Mouse (Mus musculus): ENCODE measurements around the gene Gm29427. TPM values are rescaled to one million over a fixed set of nuclear protein-coding genes. Genes with fewer than 3 reads are reported as not detected.

The Gm29427 gene
- total and polyA plus RNA-seq, 2 experiments from 2014 or later, result 0.43 TPM; not detected in 1

DNA sequence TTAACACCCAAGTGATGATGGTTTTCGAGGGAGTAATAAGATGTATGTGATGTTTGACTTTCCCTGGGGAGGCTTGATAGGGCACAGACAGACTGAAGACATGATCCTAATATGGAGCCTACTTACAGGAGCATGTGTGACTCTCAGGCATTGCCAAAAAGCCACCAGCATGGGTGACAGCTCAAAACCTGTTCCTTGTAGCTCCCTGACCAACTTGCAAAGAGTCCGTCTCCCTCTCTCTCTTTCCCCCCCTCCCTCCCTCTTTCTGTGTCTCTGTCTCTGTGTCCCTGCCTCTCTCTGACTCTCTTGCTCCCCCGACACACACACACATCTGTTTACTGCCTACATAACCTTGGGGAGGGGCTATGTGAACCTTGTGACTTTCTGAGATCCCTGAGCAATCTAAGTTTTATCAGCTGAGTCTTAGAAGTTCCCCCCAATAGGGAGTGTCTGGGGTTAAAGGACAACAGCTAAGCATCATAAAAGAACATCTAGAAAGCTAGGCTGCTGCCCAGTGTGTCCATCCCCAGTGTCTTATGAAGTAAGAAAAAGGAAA lies 23.0 kb upstream of the Gm29427 start:
- Histone ChIP-seq H3K9me3 (ENCODE audit: low read length) (no peaks in the 10 kb centered on the region), H3K27me3 (ENCODE audit: insufficient read depth, low read length) (no peaks in the 10 kb centered on the region), H3K4me1 (ENCODE audit: insufficient read depth) (no peaks in the 10 kb centered on the region), H3K4me2 (ENCODE audit: low read depth) (no peak overlapping the region), H3K36me3 (ENCODE audit: insufficient read depth) (no peaks in the 10 kb centered on the region), H3K27ac (ENCODE audit: low read depth, low read length) (no peak overlapping the region), H3K9ac (no peak overlapping the region), H3K4me3 (ENCODE audit: low read depth, low read length) (no peak overlapping the region)
- no peak for TF ChIP-seq CTCF (IDR thresholded peaks at IDR 0.05; ENCODE audit: low read depth)
- ATAC-seq (no peak), DNase-seq (no peak)
- WGBS, result 86% methylated on average over 3 of the region's 3 CpGs

DNA sequence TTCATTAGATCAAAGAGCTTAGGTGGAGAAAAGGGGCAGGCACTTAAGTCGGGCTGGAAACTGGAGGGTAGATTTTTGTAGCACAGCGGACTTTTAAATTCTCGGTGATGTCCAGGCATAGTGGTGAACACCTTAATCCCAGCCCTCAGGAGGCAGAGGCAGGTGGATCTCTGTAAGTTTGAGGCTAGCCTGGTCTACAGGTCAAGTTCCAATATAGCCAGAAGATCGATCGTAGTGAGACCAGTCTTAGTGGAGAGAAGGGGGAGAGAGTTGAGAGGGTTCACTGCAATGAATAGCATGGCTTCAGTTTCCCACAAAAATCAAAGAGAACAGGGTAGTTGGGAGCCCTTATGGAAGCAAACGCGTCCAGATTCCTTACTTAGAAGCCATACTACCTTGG lies 22.3 kb upstream of the Gm29427 start:
- Histone ChIP-seq H3K27ac (ENCODE audit: low read depth, low read length) (no peak overlapping the region), H3K9me3 (ENCODE audit: low read length) (no peaks in the 10 kb centered on the region), H3K4me3 (ENCODE audit: low read depth, low read length) (no peak overlapping the region), H3K9ac (no peak overlapping the region), H3K4me1 (ENCODE audit: insufficient read depth) (no peaks in the 10 kb centered on the region), H3K36me3 (ENCODE audit: insufficient read depth) (no peaks in the 10 kb centered on the region), H3K27me3 (ENCODE audit: insufficient read depth, low read length) (no peaks in the 10 kb centered on the region), H3K4me2 (ENCODE audit: low read depth) (no peak overlapping the region)
- WGBS, result 87% methylated on average over 7 of the region's 7 CpGs
- no peak for DNase-seq
- no peak for TF ChIP-seq CTCF (IDR thresholded peaks at IDR 0.05; ENCODE audit: low read depth)
- no peak for ATAC-seq

DNA sequence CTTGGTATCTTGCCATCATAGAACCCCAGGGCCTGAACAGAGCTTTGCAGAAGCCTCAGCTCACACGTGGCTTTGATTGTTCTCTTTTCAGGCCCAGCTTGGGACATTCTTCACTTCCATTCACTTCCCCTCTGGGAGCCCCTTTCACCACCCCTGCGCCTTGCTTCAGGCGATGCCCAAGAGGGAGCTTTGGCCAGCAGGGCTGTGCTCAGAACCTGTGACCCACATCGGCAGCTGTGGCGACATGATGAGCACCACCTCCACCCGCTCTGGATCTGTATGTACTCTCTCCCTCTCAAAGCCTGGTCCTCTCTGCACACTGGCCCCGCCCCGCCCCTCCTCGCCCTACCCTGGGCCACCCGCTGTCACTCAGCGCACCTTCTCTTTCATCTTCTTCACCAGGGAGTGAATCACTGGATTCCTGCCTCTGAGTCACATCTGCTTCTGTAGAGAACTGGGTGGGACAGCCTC lies 21.8 kb upstream of the Gm29427 start:
- no peaks in the 10 kb centered on the region for H3K27me3 ChIP-seq (ENCODE audit: insufficient read depth, low read length)
- H3K36me3 ChIP-seq (ENCODE audit: insufficient read depth), result no peaks in the 10 kb centered on the region
- TF ChIP-seq CTCF (IDR thresholded peaks at IDR 0.05; ENCODE audit: low read depth), result no peak
- no peak overlapping the region for H3K27ac ChIP-seq (ENCODE audit: low read depth, low read length)
- H3K4me3 ChIP-seq (ENCODE audit: low read depth, low read length), result no peak overlapping the region
- no peak overlapping the region for H3K4me2 ChIP-seq (ENCODE audit: low read depth)
- ATAC-seq (no peak), DNase-seq (no peak)
- WGBS, result 29% methylated on average over 11 of the region's 11 CpGs
- no peak overlapping the region for H3K9ac ChIP-seq
- H3K4me1 ChIP-seq (ENCODE audit: insufficient read depth), result no peaks in the 10 kb centered on the region
- H3K9me3 ChIP-seq (ENCODE audit: low read length), result no peaks in the 10 kb centered on the region

GRCm38 (mm10) chr1:130734852-130735251 lies 19.3 kb upstream of the Gm29427 start:
- H3K27ac ChIP-seq (ENCODE audit: low read depth, low read length), result no peak overlapping the region
- H3K4me3 ChIP-seq (ENCODE audit: low read depth, low read length), result no peak overlapping the region
- no peaks in the 10 kb centered on the region for H3K27me3 ChIP-seq (ENCODE audit: insufficient read depth, low read length)
- WGBS, result 77% methylated on average over 8 of the region's 8 CpGs
- no peaks in the 10 kb centered on the region for H3K9me3 ChIP-seq (ENCODE audit: low read length)
- H3K9ac ChIP-seq, result no peak overlapping the region
- H3K36me3 ChIP-seq (ENCODE audit: insufficient read depth), result no peaks in the 10 kb centered on the region
- H3K4me2 ChIP-seq (ENCODE audit: low read depth), result no peak overlapping the region
- ATAC-seq, result no peak
- DNase-seq, result no peak
- TF ChIP-seq CTCF (IDR thresholded peaks at IDR 0.05; ENCODE audit: low read depth), result no peak
- no peaks in the 10 kb centered on the region for H3K4me1 ChIP-seq (ENCODE audit: insufficient read depth)

DNA sequence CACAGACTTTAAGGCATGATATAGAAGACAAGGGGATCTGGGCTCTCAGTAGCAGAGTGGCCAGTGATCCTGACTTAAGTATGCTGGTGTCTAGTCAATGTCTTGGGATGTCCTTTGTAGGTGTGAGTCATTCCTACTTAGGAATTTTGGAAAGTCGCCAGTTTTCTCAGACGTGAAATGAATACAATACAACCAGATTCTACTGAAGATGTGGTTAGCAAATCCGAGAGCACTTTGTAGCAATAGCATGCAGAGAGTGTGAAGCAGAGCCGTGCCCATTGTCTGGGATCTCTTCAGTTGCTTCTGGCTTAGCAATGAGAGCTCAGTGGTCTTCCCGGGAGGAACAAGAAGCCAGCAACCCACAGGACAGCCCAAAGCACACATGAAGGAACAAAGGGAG lies 18.9 kb upstream of the Gm29427 start:
- no peak overlapping the region for H3K4me3 ChIP-seq (ENCODE audit: low read depth, low read length)
- no peaks in the 10 kb centered on the region for H3K9me3 ChIP-seq (ENCODE audit: low read length)
- H3K27ac ChIP-seq (ENCODE audit: low read depth, low read length), result no peak overlapping the region
- no peaks in the 10 kb centered on the region for H3K27me3 ChIP-seq (ENCODE audit: insufficient read depth, low read length)
- H3K36me3 ChIP-seq (ENCODE audit: insufficient read depth), result no peaks in the 10 kb centered on the region
- no peaks in the 10 kb centered on the region for H3K4me1 ChIP-seq (ENCODE audit: insufficient read depth)
- no peak overlapping the region for H3K9ac ChIP-seq
- no peak overlapping the region for H3K4me2 ChIP-seq (ENCODE audit: low read depth)
- DNase-seq (no peak), ATAC-seq (no peak)
- no peak for TF ChIP-seq CTCF (IDR thresholded peaks at IDR 0.05; ENCODE audit: low read depth)
- 30% methylated on average over 5 of the region's 5 CpGs for WGBS

DNA sequence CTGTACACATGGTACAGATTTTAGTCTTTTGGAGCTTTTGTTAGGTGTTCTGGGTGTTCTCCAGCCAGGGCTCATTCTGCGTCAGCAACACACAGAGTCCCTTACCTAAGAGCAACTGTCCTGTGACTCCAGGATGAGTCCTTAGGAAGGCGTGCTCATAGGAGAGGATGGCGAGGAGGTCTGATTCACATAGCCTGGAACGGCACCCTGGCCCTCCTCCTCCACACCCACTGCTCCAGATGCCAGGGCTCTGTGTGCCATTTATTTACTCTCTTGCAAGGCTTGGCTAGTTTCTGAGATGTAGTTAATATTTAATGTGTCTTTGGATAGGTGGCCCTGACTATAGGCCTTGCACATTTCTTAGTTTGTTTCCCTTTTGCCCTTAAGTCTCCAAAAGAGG lies 18.1 kb upstream of the Gm29427 start:
- DNase-seq, result no peak
- Histone ChIP-seq H3K9ac (no peak overlapping the region), H3K27me3 (ENCODE audit: insufficient read depth, low read length) (no peaks in the 10 kb centered on the region), H3K4me3 (ENCODE audit: low read depth, low read length) (no peak overlapping the region), H3K9me3 (ENCODE audit: low read length) (no peaks in the 10 kb centered on the region), H3K4me2 (ENCODE audit: low read depth) (no peak overlapping the region), H3K27ac (ENCODE audit: low read depth, low read length) (no peak overlapping the region), H3K4me1 (ENCODE audit: insufficient read depth) (no peaks in the 10 kb centered on the region), H3K36me3 (ENCODE audit: insufficient read depth) (no peaks in the 10 kb centered on the region)
- no peak for TF ChIP-seq CTCF (IDR thresholded peaks at IDR 0.05; ENCODE audit: low read depth)
- 93% methylated on average over 4 of the region's 4 CpGs for WGBS
- ATAC-seq, result no peak

DNA sequence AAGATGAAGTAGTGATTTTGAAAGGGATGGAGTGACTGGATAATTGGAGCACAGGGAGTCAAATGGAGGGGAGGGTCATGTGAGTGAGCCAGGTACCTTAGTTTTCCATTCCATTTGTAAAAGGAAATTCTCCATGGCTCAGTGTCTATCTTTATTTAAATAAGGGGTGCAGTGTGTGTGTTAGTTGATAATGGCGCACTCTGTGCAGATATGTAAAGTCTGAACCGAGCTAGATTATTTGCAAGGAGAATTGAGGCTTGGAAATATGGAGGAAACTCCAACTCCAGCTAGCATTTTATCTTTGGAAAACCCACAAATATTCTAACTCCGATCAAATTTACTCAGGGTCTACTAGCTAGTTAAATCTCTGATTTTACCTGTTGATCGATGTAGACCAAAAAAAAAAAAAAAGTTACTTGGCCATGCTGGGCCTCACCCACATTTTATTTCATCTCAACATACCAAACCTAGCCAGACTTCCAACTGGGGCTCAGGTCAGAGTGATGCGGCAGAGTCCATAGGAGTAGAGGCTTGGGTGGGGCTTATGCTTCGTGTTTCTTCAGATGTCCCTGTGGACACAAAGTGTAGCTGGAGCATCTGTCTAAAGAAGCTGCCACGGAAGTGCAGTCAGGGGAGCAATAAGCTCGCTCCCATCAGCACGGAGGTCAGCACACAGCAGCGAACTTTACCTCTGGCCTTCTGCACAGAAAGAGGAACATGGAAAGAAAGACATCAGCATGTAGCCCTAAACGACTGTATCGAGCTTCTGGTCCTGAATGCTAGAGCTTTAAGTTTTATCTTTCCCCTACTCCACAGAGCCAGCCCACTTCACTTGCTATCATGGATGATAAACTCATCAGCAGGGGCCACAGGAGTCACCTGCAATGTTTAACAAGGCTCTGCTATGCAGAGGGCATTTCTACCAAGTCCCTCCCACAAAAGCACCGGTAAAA lies 17.4 kb upstream of the Gm29427 start:
- WGBS, result 95% methylated on average over 13 of the region's 13 CpGs
- DNase-seq, result no peak
- Histone ChIP-seq H3K9ac (no peak overlapping the region), H3K9me3 (ENCODE audit: low read length) (no peaks in the 10 kb centered on the region), H3K4me3 (ENCODE audit: low read depth, low read length) (no peak overlapping the region), H3K27ac (ENCODE audit: low read depth, low read length) (no peak overlapping the region), H3K27me3 (ENCODE audit: insufficient read depth, low read length) (no peaks in the 10 kb centered on the region), H3K4me2 (ENCODE audit: low read depth) (no peak overlapping the region), H3K4me1 (ENCODE audit: insufficient read depth) (no peaks in the 10 kb centered on the region), H3K36me3 (ENCODE audit: insufficient read depth) (no peaks in the 10 kb centered on the region)
- no peak for TF ChIP-seq CTCF (IDR thresholded peaks at IDR 0.05; ENCODE audit: low read depth)
- no peak for ATAC-seq
